Mouse (Mus musculus): Measurements from ENCODE around the gene Hspa4.
"Not testable (repeated sequence)": the region's sequence is repeated elsewhere in the genome, so short reads cannot be mapped to it uniquely, and the experiment has no call there.

Hspa4 gene

DNA sequence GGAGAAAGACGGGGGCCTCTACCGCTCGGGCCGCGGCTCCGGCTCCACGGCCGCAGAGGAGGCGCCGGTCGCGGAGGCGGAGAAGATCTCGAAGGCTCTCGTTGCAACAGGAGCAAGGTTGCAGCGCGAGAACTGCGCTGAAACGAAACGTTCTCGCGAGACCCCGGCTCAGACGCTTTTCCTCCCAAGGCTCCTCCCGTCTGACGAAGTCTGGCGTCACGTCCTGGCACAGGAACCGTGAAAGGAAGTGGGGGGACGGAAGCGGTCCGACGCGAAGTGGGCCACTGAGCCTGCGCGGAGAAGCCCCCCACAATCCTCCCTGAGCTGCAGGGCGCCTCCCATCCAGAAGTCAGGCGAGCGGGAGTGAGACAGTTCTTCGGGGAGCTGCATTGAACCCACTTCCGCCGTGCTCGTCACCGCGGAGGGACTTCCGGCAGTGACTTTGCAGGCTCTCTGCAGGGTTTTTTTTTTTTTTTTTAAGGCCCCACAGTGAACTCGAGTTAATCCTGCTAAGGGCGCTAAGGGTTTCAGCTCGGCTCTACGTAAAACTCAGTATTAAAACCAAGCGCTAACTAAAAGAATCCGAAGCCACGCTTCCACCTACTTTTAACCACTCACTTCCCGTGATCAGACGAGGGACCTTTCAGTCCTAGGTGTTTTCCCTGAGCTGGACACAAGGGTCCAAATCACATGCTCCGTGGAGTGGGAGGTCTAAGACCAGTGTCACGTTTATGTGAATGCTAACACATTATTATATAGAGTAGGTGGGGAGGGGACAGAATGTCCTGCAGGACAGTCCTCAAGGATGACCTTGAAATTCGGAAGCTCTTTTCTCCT lies at the start of gene Hspa4:
Gene Hspa4, minus strand, starts transcription at position 128 of the 837 bp plus-strand sequence.
- DNase-seq: peak; percentile 98

- DNase-seq: no peak
Observed at GRCm38 (mm10) chr11:53345738-53346137, 45.5 kb upstream of the Hspa4 start.

GRCm38 (mm10) chr11:53345328-53345727 lies 45.1 kb upstream of the Hspa4 start:
- no peak for DNase-seq

DNA sequence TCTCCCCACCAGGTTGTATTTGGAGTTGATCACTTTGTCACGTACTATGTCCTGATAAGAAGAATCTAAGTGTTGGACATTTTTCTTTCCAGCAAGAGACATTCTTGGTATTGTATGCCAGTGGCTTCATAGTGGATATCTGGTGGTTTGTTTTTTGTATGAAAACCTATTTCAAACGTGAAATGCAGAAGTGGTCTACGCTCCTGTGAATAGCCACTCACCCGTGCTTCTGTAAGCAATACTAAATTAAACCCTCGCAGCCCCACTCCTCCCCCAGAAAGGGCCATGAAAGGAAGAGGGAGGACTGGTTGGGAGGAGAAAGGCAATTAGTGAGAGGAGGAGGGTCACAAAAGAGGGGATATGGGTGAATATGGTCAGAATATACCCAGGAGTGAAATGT lies 42.5 kb upstream of the Hspa4 start:
- no peak for DNase-seq

DNA sequence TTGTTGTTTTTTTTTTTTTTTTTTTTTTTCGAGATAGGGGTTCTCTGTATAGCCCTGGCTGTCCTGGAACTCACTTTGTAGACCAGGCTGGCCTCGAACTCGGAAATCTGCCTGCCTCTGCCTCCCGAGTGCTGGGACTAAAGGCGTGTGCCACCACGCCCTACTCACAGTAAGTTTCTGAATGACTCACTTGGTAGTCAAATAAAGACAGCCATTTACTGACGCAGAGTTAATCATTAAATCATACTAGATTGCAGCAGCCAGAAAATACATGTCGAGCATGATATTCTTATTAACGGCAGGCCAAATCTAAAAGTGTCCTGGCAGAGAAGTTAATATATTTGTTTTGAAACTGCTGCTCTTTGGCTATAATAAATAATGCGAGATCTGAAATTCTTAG lies 40.8 kb upstream of the Hspa4 start:
- not testable (repeated sequence) for DNase-seq

- no peak for DNase-seq
Observed at GRCm38 (mm10) chr11:53337684-53338083, 37.4 kb upstream of the Hspa4 start.

DNA sequence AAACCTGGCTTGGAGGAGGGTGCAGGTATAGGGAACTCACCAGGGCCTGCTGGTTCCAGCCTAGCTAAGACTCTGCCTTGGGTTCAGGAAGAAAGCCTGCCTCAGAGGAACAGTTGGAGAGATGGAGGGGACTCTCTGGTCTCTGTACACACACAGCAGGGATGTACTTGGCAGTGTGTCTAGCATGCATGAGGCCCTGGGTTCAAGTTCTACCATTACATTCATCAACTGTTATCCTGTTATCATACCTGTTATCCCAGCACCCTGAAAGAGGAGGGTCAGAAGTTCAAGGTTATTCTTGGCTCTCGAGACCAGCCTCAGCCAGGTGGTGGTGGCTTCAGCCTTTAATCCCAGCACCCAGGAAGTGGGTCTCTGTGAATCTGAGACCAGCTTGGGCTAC lies 36.7 kb upstream of the Hspa4 start:
- no peak for DNase-seq

GRCm38 (mm10) chr11:53336182-53336571 lies 35.9 kb upstream of the Hspa4 start:
- no peak for DNase-seq

DNA sequence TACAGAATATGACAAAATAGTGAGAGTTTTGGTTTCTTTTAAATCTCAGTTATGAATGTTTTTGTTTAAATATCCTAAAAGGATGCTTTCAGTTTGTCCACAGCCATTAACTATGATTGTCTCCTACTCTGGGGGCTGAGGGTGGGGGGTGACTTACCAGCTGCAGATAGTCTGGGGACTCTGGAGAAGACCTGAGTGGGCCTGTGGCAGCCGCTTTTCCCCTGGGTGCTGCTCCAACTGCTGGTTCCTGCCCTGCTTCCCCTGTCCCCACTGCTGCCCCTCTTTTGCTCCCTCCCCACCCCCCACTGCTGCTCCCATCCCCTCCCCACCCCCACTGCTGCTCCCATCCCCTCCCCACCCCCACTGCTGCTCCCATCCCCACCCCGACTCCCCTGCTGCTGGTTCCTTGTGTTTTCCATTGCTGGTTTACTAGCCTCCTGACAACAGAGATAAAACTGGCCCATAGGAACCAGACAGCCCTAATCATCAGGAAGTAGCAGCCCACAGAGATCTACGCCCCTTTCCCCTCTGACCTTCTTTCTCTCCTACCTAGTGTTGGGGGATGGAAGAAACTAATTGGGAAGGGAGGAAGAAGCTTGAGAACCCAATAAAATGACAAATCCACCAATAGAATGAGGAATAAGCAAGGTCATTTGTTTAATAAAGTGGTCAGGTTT lies 35.4 kb upstream of the Hspa4 start:
- DNase-seq: no peak

- DNase-seq: no peak
Observed at GRCm38 (mm10) chr11:53332076-53332680, 31.9 kb upstream of the Hspa4 start.

- DNase-seq: no peak
Observed at GRCm38 (mm10) chr11:53331121-53331520, 30.9 kb upstream of the Hspa4 start.

DNA sequence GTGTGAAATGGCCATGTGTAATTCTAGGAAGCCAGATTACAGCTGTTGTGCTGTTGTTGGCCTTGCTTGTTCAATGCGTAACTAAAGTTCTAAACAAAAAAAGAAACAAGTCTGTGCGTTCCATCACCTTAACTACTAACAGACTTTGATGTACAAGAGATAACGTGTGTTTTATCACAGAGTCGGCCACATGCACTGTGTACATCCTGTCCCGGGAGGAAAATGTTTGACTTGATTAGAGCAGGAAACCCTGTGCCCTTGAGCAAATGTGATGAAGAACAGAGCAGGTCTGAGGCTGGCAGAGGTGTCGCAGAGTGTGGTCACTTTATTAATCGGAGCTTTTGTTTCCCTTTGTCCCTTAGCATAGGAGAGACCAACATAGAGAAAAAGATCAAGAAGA lies 30.1 kb upstream of the Hspa4 start:
- no peak for DNase-seq

GRCm38 (mm10) chr11:53324512-53324968 lies 24.3 kb upstream of the Hspa4 start, which contains the start of gene Zcchc10:
Gene Zcchc10, plus strand, starts transcription at chr11:53324679.
- peak; percentile 87 for DNase-seq

DNA sequence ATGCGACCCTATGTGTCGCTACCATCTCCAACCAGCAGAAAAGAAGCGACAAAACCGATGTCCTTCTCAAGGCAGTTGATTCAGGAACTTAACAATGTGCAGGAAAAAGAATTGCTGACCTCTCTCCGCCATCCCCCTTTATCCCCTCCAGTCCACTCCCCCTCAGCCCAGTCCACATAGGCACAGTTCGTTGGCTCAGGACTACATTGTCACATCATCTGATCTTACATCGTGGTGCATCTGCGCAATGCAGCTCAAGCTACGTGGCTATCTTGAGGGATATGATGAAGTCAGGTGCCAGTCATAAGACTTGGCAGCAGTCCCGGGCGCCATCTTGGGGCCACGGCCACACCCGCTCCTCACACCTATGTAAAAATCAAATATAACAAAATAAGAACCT lies 19.6 kb upstream of the Hspa4 start:
- DNase-seq: not testable (repeated sequence)

DNA sequence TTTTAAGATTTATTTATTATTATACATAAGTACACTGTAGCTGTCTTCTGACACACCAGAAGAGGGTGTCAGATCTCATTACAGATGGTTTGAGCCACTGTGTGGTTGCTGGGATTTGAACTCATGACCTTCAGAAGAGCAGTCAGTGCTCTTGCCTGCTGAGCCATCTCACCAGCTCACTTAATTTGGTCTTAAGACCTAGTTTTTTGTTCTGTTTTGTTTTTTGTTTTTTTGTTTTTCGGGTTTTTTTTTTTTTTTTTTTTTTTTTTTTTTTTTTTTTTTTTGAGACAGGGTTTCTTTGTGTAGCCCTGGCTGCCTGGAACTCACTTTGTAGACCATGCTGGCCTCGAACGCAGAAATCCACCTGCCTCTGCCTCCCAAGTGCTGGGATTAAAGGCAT lies 18.3 kb upstream of the Hspa4 start:
- DNase-seq: not testable (repeated sequence)

GRCm38 (mm10) chr11:53318041-53318440 lies 17.8 kb upstream of the Hspa4 start:
- no peak for DNase-seq

DNA sequence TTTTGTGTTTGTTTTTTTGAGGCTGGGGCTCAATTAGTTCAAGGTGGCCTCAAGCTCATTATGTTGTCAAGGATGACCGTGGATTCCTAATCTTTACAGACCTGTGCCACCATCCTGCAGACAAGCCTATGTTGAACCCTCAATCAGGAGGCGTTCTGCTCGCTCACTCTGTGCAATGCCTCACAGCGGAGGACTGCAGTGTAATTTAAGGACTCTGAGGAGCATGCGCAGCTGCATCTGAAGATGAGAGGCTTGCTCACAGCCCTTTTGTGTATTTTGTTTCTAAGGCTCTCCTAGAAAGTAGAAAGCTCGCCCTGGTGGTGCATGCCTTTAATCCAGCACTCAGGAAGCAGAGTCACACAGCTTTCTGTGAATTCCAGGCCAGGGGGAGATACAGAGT lies 16.7 kb upstream of the Hspa4 start:
- DNase-seq: no peak

GRCm38 (mm10) chr11:53314770-53315173 lies 14.5 kb upstream of the Hspa4 start:
- no peak for DNase-seq

DNA sequence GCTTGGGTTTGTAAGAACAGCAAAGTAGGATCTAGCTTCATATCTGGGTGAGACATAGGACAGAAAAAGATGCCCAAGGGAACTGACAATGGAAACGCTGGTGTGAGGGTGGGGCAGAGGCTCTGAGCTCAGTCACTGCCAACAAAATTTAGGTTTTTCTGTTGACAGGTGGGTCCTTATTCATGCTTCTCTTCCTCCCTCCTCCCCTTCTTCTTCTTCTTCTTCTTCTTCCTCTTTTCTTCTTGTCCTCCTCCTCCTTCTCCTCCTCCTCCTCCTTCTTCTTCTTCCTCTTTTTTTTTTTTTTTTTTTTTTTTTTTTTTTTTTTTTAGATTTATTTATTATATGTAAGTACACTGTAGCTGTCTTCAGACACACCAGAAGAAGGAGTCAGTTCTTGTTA lies 12.6 kb upstream of the Hspa4 start:
- not testable (repeated sequence) for DNase-seq

- no peak for DNase-seq
Observed at GRCm38 (mm10) chr11:53311385-53311784, 11.1 kb upstream of the Hspa4 start.

DNA sequence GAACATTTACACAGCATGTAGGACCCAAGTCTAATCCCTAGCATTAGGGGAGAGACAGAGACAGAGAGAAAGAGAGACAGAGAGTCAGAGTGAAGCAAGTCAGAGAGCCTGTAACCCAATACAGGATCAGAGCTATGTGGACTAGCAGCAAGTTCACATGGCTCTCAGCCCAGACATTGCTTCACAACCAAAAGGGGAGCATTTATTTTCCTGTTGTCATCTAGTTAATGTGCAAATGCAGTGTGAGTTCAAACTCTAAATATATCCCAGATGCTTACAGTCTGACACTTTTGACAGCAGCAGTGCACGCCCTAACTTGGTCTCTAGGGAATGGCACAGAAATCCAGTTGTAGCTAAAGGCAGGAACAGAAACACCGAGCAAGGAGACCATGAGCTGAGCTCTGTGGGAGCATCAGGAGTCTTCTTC lies 8.6 kb upstream of the Hspa4 start:
- no peak for DNase-seq

DNA sequence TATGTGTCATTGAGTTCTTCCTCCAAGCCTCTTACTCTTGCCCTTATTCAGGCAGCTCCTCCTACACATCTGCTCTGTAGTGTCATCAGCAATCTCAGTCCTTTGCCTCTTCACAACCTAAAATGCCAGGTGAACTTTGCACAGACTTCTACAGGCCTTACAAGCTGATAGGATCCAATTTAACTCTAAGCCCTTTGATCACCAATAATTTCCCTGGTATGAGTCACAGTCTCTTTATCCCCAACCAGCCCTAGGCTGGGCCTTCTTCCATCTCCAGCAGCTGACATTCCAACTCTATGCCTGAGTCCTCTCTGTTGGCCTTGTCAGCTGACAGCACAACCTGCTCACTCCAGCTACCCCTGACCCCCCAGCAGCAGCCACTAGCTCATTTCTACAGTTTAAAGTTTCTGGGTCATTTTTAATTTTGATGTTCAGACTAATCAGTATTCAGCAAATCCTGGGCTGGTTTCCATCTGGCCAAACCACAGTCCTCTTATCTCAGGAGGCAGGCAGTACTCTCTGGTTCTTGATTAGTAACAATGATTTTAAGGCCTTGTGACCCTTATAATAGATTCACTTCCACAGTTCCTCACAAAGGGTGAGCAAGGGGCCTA lies 8.1 kb upstream of the Hspa4 start:
- DNase-seq: no peak

- no peak for DNase-seq
Observed at GRCm38 (mm10) chr11:53307558-53308065, 7.4 kb upstream of the Hspa4 start.
